Mouse (Mus musculus) cerebellum, adult 2 months (tissue): ENCODE measurements at regions not wholly inside any gene's neighbourhood (a gene's known extent, or its start where the extent isn't known, plus 50 kb on each side); places are given as distances from the start of the nearest gene placed in this dataset.

Experiments
- CTCF ChIP-seq: fragments of 200-500 bp; IDR thresholded peaks from 2 replicates; pipeline ENCODE4 v1.5.1; 2011; ENCODE audit warnings: low read depth, mild to moderate bottlenecking, control low read depth, low read length, moderate library complexity, borderline replicate concordance; ENCODE audit not compliant: insufficient read depth
- POLR2A ChIP-seq: fragments of 200-500 bp; IDR thresholded peaks from 2 replicates; pipeline ENCODE4 v1.6.1; 2011; ENCODE audit warnings: low read length, control low read depth, borderline replicate concordance; ENCODE audit not compliant: insufficient read depth

GRCm38 (mm10) chr1:185608440-185608839 is 153.8 kb downstream of the Slc30a10 start:
- TF ChIP-seq CTCF (no peak), POLR2A (no peak)
